Comparison of ENCODE assay signal across 8 mouse cellular contexts in genomic region chr3:9573581-9573980, GRCm38 (mm10). TPM values are rescaled to one million over a fixed set of nuclear protein-coding genes. Genes with fewer than 3 reads are reported as not detected.
DNase-seq lines count a peak whose midpoint lies in the region; ATAC-seq and TF ChIP-seq lines count a peak whose summit lies in the region.

No protein-coding gene starts in this region.

- no peaks in the 10 kb centered on the region for H3K27me3 ChIP-seq in heart, adult 2 months (ENCODE audit: control insufficient read depth, insufficient read depth, low read length)
- H3K27me3 ChIP-seq in hindbrain, embryonic 11.5 days (ENCODE audit: control insufficient read depth, insufficient read depth, low read length), result no peaks in the 10 kb centered on the region

- intact Hi-C loops in heart, adult 2 months (cut with DNase I), result no loop called here

- no peak overlapping the region for H3K27ac ChIP-seq in heart, adult 2 months
- H3K27ac ChIP-seq in hindbrain, embryonic 11.5 days (ENCODE audit: low read depth, low read length), result no peak overlapping the region

- DNase-seq in right cerebral cortex, adult 18-20 months, result peak; percentile 15
- no peak for DNase-seq in right cerebral cortex, postnatal 10 days (ENCODE audit: low spot score in 2 of 2)
- DNase-seq in heart, adult 2 months, result peak in 1 of 2 experiments; percentile 62
- DNase-seq in kidney, postnatal 14 days, result peak; percentile 80
- DNase-seq in lung, postnatal 25 days (ENCODE audit: low spot score), result peak; percentile 75
- no peak for DNase-seq in layer of hippocampus, adult 11-12 months (ENCODE audit: low spot score)
- no peak for DNase-seq in hindbrain, embryonic 11.5 days (ENCODE audit: low spot score)
- DNase-seq in cerebellum, postnatal 4 days (ENCODE audit: low spot score in 2 of 2), result no peak

- H3K9me3 ChIP-seq in hindbrain, embryonic 11.5 days (ENCODE audit: control insufficient read depth, low read length), result no peaks in the 10 kb centered on the region

- H3K4me1 ChIP-seq in heart, adult 2 months (ENCODE audit: control insufficient read depth, insufficient read depth, low read length), result peaks cover 8% of the 10 kb centered on the region
- H3K4me1 ChIP-seq in hindbrain, embryonic 11.5 days (replicated peaks; ENCODE audit: control insufficient read depth, insufficient read depth, low read length), result no peaks in the 10 kb centered on the region

- H3K79me2 ChIP-seq in heart, adult 2 months (replicated peaks; ENCODE audit: control insufficient read depth, insufficient read depth, low read length), result no peaks in the 10 kb centered on the region

- no peak for TF ChIP-seq CTCF in heart, adult 2 months (IDR thresholded peaks at IDR 0.05)

- no peak for ATAC-seq in hindbrain, embryonic 11.5 days (ENCODE audit: low FRiP score)

- TF ChIP-seq EP300 in heart, adult 2 months (IDR thresholded peaks at IDR 0.05; ENCODE audit: insufficient read depth, low read depth, low read length), result 0 out of 2 replicates have a peak, but pooled peaks have one; percentile 30

- no peak for TF ChIP-seq POLR2A in heart, adult 2 months (IDR thresholded peaks at IDR 0.05; ENCODE audit: insufficient read depth, low read depth, low read length)

- H3K9ac ChIP-seq in heart, adult 2 months (ENCODE audit: low read depth, low read length), result no peak overlapping the region
- H3K9ac ChIP-seq in hindbrain, embryonic 11.5 days (ENCODE audit: low read depth, low read length), result no peak overlapping the region

- 2% methylated on average over 6 of the region's 6 CpGs for WGBS in heart, adult 2 months
- WGBS in hindbrain, embryonic 11.5 days, result 79% methylated on average over 6 of the region's 6 CpGs

- H3K4me3 ChIP-seq in heart, adult 2 months, result no peak overlapping the region
- no peak overlapping the region for H3K4me3 ChIP-seq in hindbrain, embryonic 11.5 days (ENCODE audit: low read depth, low read length)

- no peak overlapping the region for H3K4me2 ChIP-seq in hindbrain, embryonic 11.5 days (replicated peaks; ENCODE audit: low read depth, low read length)

- H3K36me3 ChIP-seq in heart, adult 2 months (ENCODE audit: control insufficient read depth, insufficient read depth, low read length), result no peaks in the 10 kb centered on the region
- H3K36me3 ChIP-seq in hindbrain, embryonic 11.5 days (ENCODE audit: control insufficient read depth, insufficient read depth, low read length), result no peaks in the 10 kb centered on the region

RNA-seq across cellular contexts. Expression of gene Zfp704, which starts 36.3 kb away (rescaled TPM):
- 10 to 100 TPM; 13.4 to 14.2 TPM for total RNA-seq in heart, adult 2 months (2021)
- 3.3 and 6.2 TPM in 2 replicates for polyA plus RNA-seq in heart, adult 2 months (2012; rRNA removed)
- polyA plus RNA-seq in hindbrain, embryonic 11.5 days (2014; fragmentation: Nextera tagmentation; extraction: Ambion mirVana), result 5.9 and 7.9 TPM in 2 replicates

Comparison
In these comparisons a context has a peak if more than half of its experiments do, and no peak if none do; other contexts are left out.
1. DNase-seq: peak in right cerebral cortex, adult 18-20 months (single experiment), kidney, postnatal 14 days (single experiment) and lung, postnatal 25 days (single experiment); none in right cerebral cortex, postnatal 10 days (0 of 2), layer of hippocampus, adult 11-12 months (single experiment), hindbrain, embryonic 11.5 days (single experiment) and cerebellum, postnatal 4 days (0 of 2).